Mouse (Mus musculus) megakaryocyte, embryonic 14.5 days (primary cell): ENCODE results near the gene Ddx52. TPM values are rescaled to one million over a fixed set of nuclear protein-coding genes. Genes with fewer than 3 reads are reported as not detected.
A peak's percentile ranks its signal among the peaks of the same experiment; 100 is the strongest.

ENCODE experiments used
- H3K27me3 ChIP-seq: replicated peaks from 2 replicates; pipeline ENCODE3; 2012; ENCODE audit warnings: inconsistent platforms
- H3K36me3 ChIP-seq: replicated peaks from 2 replicates; pipeline ENCODE3; 2012; ENCODE audit warnings: low read length, inconsistent platforms, mixed read lengths
- H3K4me1 ChIP-seq: 2 replicates; pipeline ENCODE4 v1.6.1; 2012; ENCODE audit warnings: inconsistent platforms
- H3K4me3 ChIP-seq: replicated peaks from 2 replicates; pipeline ENCODE3; 2012; ENCODE audit warnings: moderate library complexity, mild to moderate bottlenecking, inconsistent platforms
- H3K9me3 ChIP-seq: 2 replicates; pipeline ENCODE4 v1.6.1; 2012; ENCODE audit warnings: inconsistent platforms
- FLI1 ChIP-seq: IDR thresholded peaks from 2 replicates; pipeline ENCODE4 v1.6.1; 2012; ENCODE audit warnings: low read length, inconsistent platforms, mixed read lengths
- GATA1 ChIP-seq: IDR thresholded peaks from 3 replicates; pipeline ENCODE4 v1.6.1; 2012; ENCODE audit warnings: mixed read lengths, low read length, inconsistent platforms, borderline replicate concordance
- polyA plus RNA-seq: library from polyadenylated mRNA; stranded (reverse); fragments of >175 nt; gene quantifications from 2 replicates; pipeline ENCODE4 v1.2.3, GENCODE M21; 2012; ENCODE audit warnings: low replicate concordance; ENCODE audit not compliant: insufficient read depth

Ddx52 gene
- polyA plus RNA-seq = 0.81 TPM in 1 of 2 replicates, not detected in the other

DNA sequence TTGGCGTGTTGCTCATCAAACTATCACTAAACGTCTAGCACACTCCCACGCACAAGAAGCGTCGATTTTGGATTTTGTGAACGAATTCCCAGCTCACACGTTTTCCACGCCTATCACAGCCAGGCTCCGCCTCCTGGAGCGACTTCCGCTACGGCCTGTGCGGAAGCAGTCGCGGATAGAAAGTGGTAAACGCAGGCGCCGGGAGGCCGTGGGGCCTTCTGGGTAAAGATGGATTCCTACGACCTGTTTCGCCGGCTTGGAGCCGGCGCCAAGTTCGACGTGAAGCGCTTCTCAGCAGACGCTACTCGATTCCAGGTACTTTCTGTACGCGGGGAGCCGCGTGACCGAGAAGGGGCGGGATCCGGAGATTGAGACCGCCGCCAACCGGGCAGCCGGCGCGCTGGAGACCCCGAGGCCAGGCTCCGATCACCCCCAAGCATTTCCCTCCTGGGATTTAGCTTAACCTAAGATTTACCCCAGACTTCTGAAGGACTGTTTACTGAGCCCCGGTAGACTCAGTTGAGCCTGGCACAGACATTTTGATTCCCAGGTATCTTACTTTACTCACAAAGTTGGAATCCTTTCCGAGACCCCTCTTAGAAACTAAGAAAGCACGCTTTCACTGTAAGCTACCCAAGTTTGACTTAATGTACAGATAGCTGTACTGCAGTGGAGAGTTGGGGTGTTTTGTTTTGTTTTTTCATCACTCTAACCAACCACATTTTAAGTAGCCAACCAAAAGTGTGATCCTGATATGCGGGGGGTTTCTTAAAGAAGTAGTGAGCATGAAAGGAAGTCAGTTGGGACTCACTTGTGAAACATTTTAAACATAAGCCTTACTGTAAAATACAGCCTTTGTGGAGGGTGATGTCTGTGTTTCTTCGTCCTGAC is at the start of gene Ddx52:
Gene Ddx52, plus strand, starts transcription at position 113 of the 891 bp plus-strand sequence.
- Histone ChIP-seq H3K9me3 (no peaks in the 10 kb centered on the region), H3K36me3 (peaks cover 40% of the 10 kb centered on the region), H3K4me1 (peaks cover 14% of the 10 kb centered on the region; the same call in 1 of the 2 replicates), H3K4me3 (peak within 1 kb of the TSS; percentile 94), H3K27me3 (peaks cover 15% of the 10 kb centered on the region)
- no peak for TF ChIP-seq GATA1
- TF ChIP-seq FLI1 = peak; percentile 49; the same call in 1 of the 2 replicates

- Histone ChIP-seq H3K27me3 (peaks cover 57% of the 10 kb centered on the region), H3K4me3 (no peak overlapping the region), H3K9me3 (no peaks in the 10 kb centered on the region), H3K36me3 (no peaks in the 10 kb centered on the region), H3K4me1 (peaks cover 3% of the 10 kb centered on the region; the same call in 1 of the 2 replicates)
- TF ChIP-seq FLI1 (no peak), GATA1 (no peak)
These were observed 48.5 kb upstream of the Ddx52 start for GRCm38 (mm10) chr11:83893325-83893724.

DNA sequence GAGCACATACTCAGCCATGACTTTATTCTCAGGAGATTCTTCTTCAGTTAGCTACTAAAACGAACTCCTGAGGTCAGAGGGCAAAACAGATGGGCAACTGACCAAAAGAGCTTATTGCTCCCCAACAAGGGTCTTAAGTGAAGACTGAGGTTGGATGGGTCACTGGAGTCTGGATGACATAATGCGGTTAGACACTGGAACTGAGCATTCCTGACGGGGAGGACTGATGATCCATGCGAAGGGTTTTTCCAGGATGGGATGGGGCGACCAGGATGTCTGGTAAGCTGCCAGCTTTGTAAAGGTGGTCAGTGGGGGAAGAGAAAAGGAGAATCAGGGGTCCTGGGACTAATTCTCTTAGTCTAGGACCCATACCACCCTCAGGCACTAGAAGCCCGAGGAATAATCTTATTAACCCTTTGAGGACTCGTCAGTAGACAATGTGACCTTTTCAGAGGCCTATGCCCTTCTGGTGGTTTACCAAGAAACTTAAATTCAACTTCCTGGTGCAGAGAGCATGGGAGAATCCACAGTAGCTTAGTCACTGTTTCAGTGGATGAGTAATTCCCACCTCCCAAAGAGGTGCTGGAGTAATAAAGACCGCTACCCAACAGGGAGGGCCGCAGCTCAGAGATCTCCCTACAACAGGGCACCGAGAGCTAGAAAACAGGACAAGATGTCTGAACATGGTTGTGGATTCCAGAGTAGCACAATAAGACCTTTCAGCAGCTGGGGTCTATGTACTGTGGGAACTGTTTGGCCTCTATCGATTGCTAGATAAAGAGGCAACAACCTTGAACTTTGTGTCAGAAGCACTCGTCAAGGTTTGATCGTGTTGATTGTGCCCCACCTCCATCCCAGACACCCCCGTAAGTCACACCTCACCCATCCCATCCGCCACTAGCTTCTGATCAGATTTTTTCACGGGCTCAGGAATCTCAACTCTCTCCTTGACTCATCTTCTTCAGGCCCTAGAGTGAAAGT is 45.1 kb upstream of the Ddx52 start:
- TF ChIP-seq FLI1 (no peak), GATA1 (no peak)
- no peak overlapping the region for H3K4me3 ChIP-seq
- peaks cover 59% of the 10 kb centered on the region for H3K27me3 ChIP-seq
- peaks cover 3% of the 10 kb centered on the region; the same call in 1 of the 2 replicates for H3K4me1 ChIP-seq
- H3K9me3 ChIP-seq = no peaks in the 10 kb centered on the region
- no peaks in the 10 kb centered on the region for H3K36me3 ChIP-seq

- Histone ChIP-seq H3K36me3 (no peaks in the 10 kb centered on the region), H3K4me1 (peaks cover 3% of the 10 kb centered on the region; the same call in 1 of the 2 replicates), H3K9me3 (no peaks in the 10 kb centered on the region), H3K4me3 (no peak overlapping the region), H3K27me3 (peaks cover 62% of the 10 kb centered on the region)
- TF ChIP-seq FLI1 (no peak), GATA1 (no peak)
These were observed 44.3 kb upstream of the Ddx52 start for GRCm38 (mm10) chr11:83897569-83897968.

DNA sequence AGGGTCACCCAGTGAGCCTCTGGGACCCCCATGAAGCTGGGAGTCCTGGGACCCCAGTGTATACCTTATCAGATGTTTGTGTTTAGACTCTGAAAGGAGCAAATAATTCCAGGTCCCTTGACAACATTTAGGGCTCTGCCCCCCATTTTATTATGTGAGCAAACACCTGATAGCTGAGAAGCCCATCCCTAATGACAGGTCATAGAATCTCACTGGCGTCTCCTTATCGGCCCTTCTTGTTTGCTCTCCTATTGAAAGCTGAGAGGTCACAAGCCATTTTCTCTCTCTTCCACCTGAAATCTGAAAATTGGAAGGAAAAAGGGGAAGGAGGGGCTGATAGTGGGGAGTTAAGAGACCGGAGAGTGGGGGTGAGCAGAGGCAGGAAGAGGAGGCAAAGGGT is 39.0 kb upstream of the Ddx52 start:
- H3K9me3 ChIP-seq = no peaks in the 10 kb centered on the region
- peaks cover 67% of the 10 kb centered on the region for H3K27me3 ChIP-seq
- no peaks in the 10 kb centered on the region for H3K4me1 ChIP-seq
- H3K36me3 ChIP-seq = no peaks in the 10 kb centered on the region
- TF ChIP-seq GATA1 = no peak
- no peak for TF ChIP-seq FLI1
- no peak overlapping the region for H3K4me3 ChIP-seq

GRCm38 (mm10) chr11:83905756-83906155 is 36.1 kb upstream of the Ddx52 start:
- Histone ChIP-seq H3K36me3 (no peaks in the 10 kb centered on the region), H3K4me1 (no peaks in the 10 kb centered on the region), H3K9me3 (no peaks in the 10 kb centered on the region), H3K4me3 (no peak overlapping the region), H3K27me3 (peaks cover 67% of the 10 kb centered on the region)
- TF ChIP-seq GATA1 = no peak
- no peak for TF ChIP-seq FLI1

DNA sequence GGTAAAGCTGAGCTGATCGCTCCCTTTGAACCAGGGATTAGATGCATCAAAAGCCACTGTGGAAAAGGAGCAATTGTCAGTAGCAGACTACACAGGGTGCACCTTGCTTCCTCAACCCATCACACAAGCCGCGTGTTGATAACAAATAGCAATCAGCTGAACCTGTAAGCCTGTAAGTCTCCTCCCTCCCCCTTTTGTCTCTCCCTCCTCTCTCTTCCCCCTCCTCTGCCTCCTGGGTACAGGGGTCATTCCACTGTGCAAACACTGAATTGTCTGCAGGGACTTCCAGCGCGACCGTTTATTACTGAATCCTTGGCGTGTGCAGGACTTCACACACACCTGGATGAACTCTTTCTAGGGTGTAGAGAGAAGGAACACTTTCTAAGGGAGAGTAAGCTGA is 33.5 kb upstream of the Ddx52 start:
- H3K27me3 ChIP-seq = peaks cover 68% of the 10 kb centered on the region
- no peak overlapping the region for H3K4me3 ChIP-seq
- H3K9me3 ChIP-seq = peaks cover 4% of the 10 kb centered on the region; the same call in 1 of the 2 replicates
- TF ChIP-seq GATA1 (no peak), FLI1 (no peak)
- no peaks in the 10 kb centered on the region for H3K4me1 ChIP-seq
- H3K36me3 ChIP-seq = no peaks in the 10 kb centered on the region

- Histone ChIP-seq H3K36me3 (no peaks in the 10 kb centered on the region), H3K9me3 (peaks cover 4% of the 10 kb centered on the region; the same call in 1 of the 2 replicates), H3K4me1 (no peaks in the 10 kb centered on the region), H3K4me3 (no peak overlapping the region), H3K27me3 (peaks cover 48% of the 10 kb centered on the region)
- TF ChIP-seq GATA1 = no peak
- no peak for TF ChIP-seq FLI1
These were observed 28.0 kb upstream of the Ddx52 start for GRCm38 (mm10) chr11:83913824-83914311.

GRCm38 (mm10) chr11:83914501-83914900 is 27.4 kb upstream of the Ddx52 start:
- TF ChIP-seq GATA1 (no peak), FLI1 (no peak)
- Histone ChIP-seq H3K9me3 (peaks cover 4% of the 10 kb centered on the region; the same call in 1 of the 2 replicates), H3K36me3 (no peaks in the 10 kb centered on the region), H3K27me3 (peaks cover 55% of the 10 kb centered on the region), H3K4me1 (no peaks in the 10 kb centered on the region), H3K4me3 (no peak overlapping the region)

DNA sequence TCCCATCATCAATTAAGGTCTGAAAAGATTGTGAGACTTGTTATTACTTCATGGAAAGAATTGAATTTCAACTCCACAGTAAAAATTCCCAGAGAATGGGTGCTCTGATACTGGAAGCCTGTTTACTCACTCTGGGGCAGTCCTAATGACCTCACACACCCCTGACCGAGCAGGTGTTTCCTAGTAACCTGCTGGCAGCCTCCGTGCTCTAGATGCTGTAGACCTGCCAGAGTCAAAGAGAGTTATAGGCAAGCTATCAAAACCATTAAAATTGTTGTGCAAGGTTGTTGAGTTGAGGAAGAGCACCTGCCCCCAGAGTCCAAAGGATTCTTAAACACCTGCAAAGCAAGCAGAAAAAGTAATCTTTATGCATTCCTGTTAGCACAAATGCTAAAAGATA is 19.3 kb upstream of the Ddx52 start:
- TF ChIP-seq GATA1 (no peak), FLI1 (no peak)
- H3K36me3 ChIP-seq = no peaks in the 10 kb centered on the region
- H3K4me3 ChIP-seq = no peak overlapping the region
- peaks cover 46% of the 10 kb centered on the region for H3K27me3 ChIP-seq
- peaks cover 5% of the 10 kb centered on the region; the same call in 1 of the 2 replicates for H3K9me3 ChIP-seq
- H3K4me1 ChIP-seq = no peaks in the 10 kb centered on the region
